Mouse (Mus musculus): Measurements from ENCODE around the gene Krtcap2. TPM values are rescaled to one million over a fixed set of nuclear protein-coding genes. Genes with fewer than 3 reads are reported as not detected.

The Krtcap2 gene
- total RNA-seq, 1 experiment from 2014 or later: 61.9 TPM

DNA sequence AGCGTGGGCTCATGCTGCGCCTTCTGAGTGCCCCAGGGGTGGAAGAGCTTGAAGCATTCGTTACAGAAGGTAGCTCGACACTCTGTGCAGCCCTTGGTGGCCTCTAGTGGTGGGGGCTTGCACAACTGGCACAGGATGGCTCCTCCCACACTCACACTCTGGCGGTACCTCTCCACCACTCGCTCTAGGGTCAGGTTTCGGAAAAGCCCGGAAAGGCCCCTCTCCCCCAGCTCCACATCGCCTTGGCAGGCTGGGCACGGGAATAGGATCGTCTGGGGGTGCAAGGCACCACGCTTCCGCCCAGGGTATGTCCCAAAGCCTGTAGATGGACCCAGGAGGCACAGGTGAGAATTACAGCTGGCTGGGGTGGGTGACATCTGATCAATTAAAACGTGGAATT is 2.2 kb upstream of the Krtcap2 start:
- ATAC-seq (replicated peaks; ENCODE audit: insufficient number of reproducible peaks, low FRiP score, low TSS enrichment, poor library complexity, severe bottlenecking): peak; percentile 32

DNA sequence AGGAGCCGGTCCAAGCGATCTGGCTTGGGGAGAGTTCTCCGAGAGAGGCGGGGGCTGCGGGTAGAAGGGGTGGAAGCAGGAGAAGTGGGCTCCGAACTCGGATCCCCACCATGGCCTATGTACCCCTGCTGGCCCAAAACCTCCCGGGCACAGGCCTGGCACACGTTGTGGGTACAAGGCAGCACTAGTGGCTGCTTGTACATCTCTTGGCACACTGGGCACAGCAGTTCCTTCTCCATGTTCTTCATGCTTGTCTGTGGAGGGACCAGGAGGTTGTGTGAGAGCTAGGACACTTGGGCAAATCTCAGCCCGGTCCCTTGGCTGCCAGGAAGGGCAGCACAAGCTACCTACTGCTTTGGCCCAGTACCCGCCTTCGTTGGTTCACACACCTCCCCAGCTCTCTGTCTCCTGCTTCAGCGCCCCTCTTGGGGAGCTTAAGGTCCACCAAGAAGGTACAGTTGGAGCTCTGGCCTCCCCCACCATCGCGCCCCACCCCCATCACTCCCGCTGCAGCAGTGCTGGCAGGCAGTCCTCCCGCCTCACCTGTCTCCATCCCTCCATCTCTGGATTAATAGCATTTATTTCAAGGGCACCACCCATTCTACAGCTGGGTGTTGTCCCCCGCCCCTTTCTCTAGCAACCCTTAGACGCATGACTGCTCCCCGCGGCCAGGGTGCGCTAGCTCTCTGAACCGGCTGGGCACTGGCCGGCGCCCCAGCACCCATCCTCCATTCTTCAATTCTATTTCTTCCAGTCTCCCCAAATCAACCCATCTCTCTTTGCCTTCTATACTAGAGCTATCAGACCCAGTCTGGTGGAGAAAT is 1.4 kb upstream of the Krtcap2 start:
- ATAC-seq (replicated peaks; ENCODE audit: insufficient number of reproducible peaks, low FRiP score, low TSS enrichment, poor library complexity, severe bottlenecking): no peak

DNA sequence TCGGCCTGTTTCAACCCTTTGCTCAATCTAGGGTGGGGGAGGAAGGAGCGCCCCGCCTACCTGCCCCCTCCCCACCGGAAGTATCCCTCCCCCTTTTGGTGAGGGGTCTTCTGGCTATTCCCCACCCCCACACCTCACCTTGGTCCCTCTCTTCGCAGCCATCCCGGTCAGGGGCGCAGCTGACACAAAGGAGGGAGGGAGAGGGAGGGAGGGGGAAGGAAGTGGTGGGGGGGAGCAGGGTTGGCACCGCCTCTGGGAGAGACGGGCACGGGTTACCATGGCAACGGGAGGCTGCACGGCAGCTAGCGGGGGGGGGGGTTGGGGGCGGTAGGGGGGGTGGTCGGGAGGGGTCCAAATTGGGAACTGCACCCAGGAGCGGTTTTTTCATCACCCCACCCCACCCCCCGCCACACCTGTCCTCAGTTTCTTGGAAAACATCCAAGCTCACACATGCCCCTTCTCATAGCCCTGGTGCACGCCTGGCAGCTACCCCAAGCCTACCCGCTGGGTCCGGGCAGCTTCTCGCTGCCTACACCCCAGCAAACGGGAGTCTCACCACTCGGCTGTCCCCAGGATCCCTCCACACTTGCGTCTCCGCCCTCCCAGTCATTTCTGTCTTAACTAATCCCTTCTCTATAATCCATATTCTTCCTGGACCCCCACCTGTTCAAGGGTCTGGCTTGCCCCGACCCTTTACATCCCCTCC is 631 bp upstream of the Krtcap2 start:
- no peak for ATAC-seq (replicated peaks; ENCODE audit: insufficient number of reproducible peaks, low FRiP score, low TSS enrichment, poor library complexity, severe bottlenecking)

DNA sequence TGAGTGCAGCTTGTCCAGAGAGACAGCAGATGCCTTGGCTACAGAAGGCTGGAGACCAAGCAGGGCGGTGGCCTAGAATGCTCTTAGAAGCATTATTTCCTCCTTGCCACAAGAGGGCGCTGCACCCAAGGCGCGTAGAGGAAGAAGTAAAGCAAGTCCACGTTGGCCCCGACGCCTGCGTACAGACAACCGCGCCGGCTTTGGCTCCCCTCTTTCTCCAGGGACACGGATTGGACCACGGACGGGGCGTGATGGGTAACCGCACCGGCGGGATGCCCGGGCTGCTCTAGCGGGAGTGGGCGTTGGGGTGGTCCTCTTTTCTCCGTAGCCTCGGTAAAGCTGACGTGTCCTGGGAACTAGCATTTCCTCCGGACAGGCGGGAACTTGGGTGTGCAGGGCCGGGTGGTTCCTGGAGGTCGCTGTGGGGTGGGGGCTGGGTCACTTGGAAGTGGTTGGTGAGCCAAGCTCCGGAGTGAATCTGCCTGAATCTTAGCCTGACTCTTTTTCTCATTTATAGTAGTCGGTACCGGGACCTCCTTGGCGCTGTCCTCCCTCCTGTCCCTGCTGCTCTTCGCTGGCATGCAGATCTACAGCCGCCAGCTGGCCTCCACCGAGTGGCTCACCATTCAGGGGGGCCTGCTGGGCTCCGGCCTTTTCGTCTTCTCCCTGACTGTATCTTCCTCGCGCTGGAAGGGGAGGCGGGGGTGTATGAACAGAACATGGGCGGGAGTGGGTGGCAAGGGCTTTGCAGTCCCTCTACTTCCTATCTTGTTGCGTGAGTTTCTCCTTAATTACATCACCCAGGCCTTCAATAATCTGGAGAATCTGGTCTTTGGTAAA is 715 bp downstream of the Krtcap2 start, which contains the start of gene Trim46:
TSS of gene Trim46 (minus strand) at position 49 of the 840 bp plus-strand sequence.
- ATAC-seq (replicated peaks; ENCODE audit: insufficient number of reproducible peaks, low FRiP score, low TSS enrichment, poor library complexity, severe bottlenecking): peak; percentile 76

DNA sequence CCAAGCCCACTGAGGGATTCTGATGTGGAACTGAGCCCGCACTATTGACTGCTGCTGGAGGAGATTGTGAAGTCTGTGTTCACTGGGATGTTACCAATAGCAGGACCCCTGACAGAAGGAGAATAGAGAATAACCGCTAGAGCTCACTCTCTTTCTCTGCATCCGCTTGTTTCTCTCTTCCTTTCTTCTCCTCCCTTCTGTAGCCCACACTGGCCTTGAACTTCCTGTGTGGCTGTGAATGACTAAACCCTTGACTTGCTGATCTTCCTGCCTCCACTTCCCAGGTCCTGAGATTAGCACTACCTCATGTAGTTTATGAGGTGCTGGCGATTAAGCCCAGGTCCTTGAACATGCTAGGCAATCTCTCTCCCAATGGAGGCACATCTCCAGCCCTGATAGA is 1.7 kb downstream of the Krtcap2 start:
- ATAC-seq (replicated peaks; ENCODE audit: insufficient number of reproducible peaks, low FRiP score, low TSS enrichment, poor library complexity, severe bottlenecking): no peak

DNA sequence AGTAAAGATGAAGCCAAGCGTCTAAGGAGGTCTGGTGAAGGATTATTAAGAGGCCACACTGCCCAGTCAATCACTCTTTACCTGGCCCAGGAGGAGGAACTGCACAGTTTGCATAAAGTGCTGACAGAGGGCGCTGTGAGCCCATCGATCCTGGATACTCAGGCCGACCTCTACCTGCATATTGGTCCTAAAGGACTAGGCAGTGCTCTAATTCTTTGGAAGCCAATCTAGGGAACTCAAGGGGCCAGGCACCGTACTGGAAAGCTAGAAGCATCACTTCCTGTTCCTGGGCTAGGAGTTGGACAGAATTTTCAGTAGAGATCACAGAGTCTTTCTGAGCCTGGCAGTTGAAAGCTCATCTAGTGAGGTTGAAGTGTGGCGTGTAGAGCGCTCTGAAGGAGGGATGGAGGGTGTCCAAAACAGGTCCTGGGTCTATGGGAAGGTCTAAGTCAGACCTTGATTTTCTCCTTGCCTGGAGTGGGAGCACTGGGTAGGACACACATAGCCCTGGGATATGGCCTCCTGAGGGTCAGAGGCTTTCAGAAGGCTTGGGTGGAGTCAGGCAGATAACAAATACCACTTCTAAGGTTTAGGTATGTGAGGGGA is 4.8 kb downstream of the Krtcap2 start:
- 0 out of 2 replicates have a peak, but pooled peaks have one; percentile 13 for ATAC-seq (replicated peaks; ENCODE audit: insufficient number of reproducible peaks, low FRiP score, low TSS enrichment, poor library complexity, severe bottlenecking)

DNA sequence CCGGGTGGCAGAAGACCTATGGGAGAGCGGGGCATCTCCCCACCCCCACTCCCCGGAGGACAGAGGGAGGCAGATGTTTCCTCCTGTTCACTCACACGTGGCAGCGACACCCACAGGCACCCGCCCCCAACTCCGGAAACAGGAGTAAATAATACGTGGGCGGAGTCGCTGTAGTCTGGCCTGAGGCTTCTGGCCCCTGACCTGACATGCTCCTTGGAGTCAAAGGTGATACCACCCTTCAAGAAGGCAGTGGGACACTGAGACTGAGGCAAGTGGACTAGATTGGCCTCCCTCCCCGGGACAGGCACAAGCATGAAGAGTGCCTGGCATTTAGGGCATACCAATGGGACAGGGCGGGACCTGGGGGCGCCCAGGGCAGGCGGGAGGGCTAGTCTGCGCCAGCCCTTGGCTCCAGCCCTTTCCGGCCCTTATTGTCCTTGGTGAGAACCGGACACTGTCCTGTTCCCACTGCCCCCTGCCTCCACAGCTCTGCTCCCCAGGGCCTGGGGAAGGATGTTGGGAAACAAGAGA is 5.7 kb downstream of the Krtcap2 start:
- ATAC-seq (replicated peaks; ENCODE audit: insufficient number of reproducible peaks, low FRiP score, low TSS enrichment, poor library complexity, severe bottlenecking): peak; percentile 57

DNA sequence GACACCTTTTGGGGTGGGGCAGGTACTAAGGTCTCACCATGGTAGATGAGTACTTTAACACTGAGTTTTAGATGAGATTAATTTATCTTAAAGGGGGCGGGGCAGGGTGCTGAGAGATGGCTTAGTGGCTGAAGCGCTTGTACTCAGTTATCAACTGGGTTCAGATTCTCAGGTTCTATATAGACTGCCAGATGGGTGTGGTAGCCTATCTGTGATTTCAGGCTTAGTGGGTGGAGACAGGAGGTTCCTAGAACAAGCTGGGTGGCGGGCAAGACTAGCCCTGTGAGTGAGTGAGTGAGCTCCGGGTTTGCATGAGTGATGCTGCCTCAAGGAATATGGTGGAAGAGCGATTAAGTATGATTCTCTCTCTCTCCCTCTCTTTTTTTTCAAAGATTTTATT is 9.2 kb downstream of the Krtcap2 start:
- no peak for ATAC-seq (replicated peaks; ENCODE audit: insufficient number of reproducible peaks, low FRiP score, low TSS enrichment, poor library complexity, severe bottlenecking)

DNA sequence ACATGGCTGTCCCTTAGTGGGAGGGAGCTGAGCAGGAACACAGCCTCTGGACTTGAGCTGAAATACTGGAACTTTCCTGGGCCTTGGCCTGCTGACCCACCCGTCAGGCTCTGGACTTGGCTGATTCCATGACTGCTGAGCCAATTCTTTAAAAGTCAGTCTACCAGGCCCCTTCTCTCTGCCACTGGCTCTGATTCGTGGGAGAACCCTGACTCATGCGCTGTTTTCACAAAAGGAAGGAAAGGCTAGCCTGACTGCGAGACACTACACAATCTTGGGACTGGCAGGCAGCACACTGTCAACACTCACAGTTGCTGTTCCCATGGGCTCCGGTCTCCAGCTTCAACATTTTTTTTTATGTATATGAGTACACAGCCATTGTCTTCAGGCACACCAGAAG is 10.4 kb downstream of the Krtcap2 start:
- ATAC-seq (replicated peaks; ENCODE audit: insufficient number of reproducible peaks, low FRiP score, low TSS enrichment, poor library complexity, severe bottlenecking): no peak

DNA sequence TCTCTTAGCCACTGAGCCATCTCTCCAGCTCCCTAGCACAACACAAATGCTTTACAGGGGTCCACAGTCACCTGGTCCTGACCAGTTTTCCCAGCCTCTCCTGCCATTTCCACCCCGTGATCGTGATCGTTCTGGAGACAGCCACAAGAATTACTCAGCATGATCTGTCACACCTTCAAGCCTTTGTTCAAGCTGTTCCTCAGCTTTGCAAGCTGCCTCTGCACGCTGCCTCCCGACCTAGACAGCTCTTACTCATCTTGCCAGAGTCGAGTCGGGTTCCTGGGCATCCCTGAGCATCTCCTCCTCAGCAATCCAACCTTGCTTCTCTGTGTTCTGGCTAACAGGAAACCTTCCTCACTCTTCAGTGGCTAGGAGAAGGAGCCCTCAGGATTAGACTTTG is 13.3 kb downstream of the Krtcap2 start, which contains the start of gene Dpm3:
TSS of gene Dpm3 (plus strand) at position 283 of the 400 bp plus-strand sequence.
- no peak for ATAC-seq (replicated peaks; ENCODE audit: insufficient number of reproducible peaks, low FRiP score, low TSS enrichment, poor library complexity, severe bottlenecking)

DNA sequence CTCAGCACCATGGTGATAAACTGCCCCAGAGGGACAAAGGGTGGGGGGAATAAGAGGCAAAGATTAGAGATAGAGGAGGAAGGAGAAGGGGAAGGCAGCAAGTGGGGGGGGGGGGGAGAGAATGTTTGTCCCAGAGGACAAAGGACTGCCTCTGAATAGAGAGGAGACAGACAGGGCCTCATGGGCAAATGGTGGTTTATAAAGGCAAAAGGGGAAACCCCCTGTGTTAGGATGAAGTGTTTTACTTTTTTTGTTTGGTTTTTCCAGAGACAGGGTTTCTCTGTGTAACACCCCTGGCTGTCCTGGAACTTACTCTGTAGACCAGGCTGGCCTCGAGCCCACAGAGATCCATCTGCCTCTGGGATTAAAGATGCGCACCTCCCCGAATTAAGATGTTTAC is 14.4 kb downstream of the Krtcap2 start:
- no peak for ATAC-seq (replicated peaks; ENCODE audit: insufficient number of reproducible peaks, low FRiP score, low TSS enrichment, poor library complexity, severe bottlenecking)

DNA sequence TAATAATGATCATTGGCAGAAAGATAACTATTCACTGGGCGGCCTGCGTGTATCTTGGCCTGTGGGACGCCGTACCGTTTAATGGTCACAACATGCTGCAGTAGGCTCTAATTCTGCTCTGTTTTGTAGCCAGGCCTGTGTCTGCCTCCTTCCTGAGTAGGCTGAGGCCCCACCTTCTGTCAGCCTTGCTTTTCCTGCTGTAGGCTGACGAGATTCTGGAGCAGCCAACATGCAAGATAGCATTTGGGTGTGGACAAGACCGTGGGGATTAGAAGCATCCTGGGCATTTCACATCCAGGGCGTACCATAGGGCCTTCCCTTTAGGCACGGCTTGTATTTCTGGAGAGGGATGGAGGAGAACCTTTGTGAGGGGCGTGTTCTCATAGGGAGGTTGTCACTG is 16.7 kb downstream of the Krtcap2 start:
- ATAC-seq (replicated peaks; ENCODE audit: insufficient number of reproducible peaks, low FRiP score, low TSS enrichment, poor library complexity, severe bottlenecking): no peak

DNA sequence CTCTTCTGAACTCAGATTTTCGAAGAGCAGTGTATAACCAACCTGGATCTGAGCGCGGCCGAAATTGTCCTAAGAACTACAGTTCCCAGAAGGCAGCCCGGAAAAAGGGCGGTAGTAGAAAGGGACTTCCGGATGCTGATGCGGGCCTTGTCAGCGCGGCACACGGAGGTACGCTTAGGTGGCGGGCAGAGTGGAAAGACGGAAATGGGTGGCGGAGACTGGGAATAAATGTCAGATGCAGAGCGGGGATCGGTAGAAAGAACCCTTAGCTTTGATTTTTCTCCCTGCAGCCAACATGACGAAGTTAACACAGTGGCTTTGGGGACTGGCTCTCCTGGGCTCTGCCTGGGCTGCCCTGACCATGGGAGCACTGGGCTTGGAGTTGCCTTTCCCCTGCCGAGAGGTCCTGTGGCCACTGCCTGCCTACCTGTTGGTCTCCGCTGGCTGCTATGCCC is 20.7 kb downstream of the Krtcap2 start:
- peak; percentile 94 for ATAC-seq (replicated peaks; ENCODE audit: insufficient number of reproducible peaks, low FRiP score, low TSS enrichment, poor library complexity, severe bottlenecking)

DNA sequence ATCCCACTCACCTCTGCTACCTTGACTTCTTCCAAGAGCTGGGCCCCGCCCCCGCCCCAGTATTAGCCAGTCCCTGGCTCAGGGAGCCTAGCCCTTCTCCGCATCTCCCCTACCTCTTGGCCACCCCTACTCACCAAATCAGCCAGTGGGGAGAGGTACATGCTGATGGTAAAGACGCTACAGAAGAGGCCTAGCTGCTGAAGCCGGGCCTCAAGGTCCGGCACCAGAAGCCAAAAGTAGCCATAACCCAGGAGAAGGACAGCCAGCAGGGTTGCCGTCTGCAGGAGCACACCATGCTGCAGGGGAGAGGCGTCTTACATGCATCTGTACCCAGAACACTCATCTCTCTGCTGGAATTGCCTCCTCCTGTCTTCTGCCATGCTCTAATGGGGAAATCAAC is 23.1 kb downstream of the Krtcap2 start:
- no peak for ATAC-seq (replicated peaks; ENCODE audit: insufficient number of reproducible peaks, low FRiP score, low TSS enrichment, poor library complexity, severe bottlenecking)

DNA sequence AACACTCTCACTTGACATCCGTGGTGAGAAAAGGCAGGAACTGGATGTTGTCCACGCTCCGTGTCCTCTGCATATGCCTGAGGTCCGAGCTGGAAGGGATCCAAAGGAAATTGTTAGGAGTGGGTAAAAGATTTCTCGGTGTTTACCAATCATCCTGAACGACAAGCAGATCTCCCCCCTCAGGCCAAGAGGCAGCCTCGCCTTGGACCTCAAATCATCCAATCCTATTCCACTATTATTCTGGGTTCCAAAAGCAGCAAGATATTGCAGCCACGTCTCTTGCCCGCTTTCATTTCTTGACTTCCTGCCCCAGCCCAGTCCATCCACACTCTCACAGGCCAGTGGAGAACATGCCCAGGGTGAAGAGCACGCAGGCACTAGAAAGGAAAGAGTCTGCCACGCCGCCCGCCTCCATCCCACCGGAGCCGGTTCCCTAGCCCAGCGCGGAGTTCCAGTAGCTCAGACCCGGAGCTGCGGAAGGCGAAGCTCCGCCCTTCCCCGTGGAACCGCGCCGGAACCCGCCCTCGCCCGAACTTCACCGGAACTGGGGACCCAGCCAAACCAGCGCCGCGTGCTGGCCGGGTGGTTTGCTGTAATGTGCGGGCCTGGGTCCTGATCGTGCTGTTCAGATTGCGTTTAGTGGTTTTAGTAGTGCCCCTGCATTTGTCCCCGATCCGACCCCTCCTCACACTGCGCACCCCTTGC is 24.4 kb downstream of the Krtcap2 start, which contains the start of gene Slc50a1:
TSS of gene Slc50a1 (minus strand) at position 520 of the 705 bp plus-strand sequence.
- peak; percentile 65; the same call in 1 of the 2 replicates for ATAC-seq (replicated peaks; ENCODE audit: insufficient number of reproducible peaks, low FRiP score, low TSS enrichment, poor library complexity, severe bottlenecking)

DNA sequence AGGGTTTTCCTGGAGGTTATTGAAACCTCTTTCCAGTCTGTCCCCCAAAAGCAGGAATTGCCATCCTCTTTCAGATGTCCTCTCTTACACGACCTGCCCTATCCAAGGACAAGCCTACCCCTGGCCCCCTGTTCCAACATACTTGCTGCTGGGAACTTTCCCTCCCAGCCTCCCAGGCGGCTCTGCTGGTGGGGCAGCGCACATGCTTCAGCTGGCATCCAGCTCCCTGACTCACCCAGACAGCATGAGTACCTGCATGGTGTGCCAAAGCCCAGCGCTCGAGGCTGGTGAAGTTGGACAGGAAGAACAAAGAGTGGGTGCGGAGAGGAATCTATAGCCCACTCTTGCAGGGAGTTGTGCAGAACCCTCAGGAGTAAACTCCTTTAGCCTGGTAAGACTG is 25.1 kb downstream of the Krtcap2 start:
- ATAC-seq (replicated peaks; ENCODE audit: insufficient number of reproducible peaks, low FRiP score, low TSS enrichment, poor library complexity, severe bottlenecking): no peak

DNA sequence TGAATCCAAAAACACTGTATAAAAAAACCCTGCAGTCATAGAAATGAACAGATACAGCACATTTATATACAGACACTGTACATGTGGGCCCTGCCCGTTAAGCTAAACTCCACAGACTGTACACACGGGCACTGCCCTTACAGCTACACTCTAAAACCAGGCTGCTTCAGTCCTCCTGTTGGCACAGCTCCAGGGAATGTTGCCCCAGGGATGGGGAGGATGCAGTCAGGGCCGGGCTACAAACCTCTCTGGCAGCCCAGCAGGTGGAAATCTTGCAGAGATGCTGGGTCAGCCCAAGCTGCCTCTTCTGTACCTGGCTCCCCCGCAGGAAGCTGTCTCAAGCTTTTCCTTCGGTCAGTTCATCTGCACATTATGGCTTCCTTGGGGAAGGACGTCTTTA is 26.0 kb downstream of the Krtcap2 start:
- ATAC-seq (replicated peaks; ENCODE audit: insufficient number of reproducible peaks, low FRiP score, low TSS enrichment, poor library complexity, severe bottlenecking): no peak

DNA sequence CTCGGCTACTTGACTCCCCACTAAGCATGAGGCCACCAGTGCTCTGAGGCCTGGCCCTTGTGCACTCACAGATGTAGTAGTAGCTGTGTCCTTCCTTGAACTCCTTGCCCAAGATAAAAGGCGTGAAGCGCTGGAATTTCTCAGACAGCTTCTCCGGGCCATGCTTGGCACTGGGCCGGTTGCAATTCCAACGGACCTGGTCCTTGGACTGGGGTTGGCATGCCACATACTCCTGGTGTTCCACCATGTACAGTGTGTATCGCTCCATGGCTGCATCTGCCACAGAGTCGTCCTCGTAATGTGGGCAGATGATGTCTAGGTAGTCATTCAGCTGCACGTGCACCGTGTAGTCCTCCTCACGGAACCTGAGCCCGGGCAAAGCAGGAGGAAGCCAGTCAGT is 30.3 kb downstream of the Krtcap2 start:
- no peak for ATAC-seq (replicated peaks; ENCODE audit: insufficient number of reproducible peaks, low FRiP score, low TSS enrichment, poor library complexity, severe bottlenecking)

Data from monocyte, adult 5-6 weeks (primary cell).